Mouse (Mus musculus): Measurements from ENCODE around the gene Washc3. TPM values are rescaled to one million over a fixed set of nuclear protein-coding genes. Genes with fewer than 3 reads are reported as not detected.
A peak's percentile ranks its signal among the peaks of the same experiment; 100 is the strongest.

Gene Washc3
- polyA plus RNA-seq, 1 experiment, result 6.0 TPM

DNA sequence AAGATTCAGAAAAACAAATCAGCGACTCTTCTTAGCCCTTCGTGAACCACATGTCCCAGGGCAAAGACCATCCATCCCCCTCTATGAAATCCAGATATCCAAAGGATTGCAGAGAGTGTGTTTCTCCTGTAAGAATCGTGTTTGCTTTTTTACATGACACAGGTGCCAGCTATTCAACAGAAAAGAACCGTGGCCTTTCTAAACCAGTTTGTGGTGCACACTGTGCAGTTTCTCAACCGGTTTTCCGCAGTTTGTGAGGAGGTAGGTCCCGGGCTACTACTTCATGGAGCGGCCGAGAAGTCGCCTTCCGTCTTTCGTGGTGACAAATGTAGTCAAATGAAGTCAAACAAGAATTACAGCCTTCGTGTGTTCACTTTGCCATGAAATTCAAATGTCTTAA is 757 bp downstream of the Washc3 start:
- peaks cover 2% of the 10 kb centered on the region; the same call in 1 of the 2 replicates for H3K36me3 ChIP-seq (ENCODE audit: control insufficient read depth, insufficient read depth, low read length)
- TF ChIP-seq POLR2A (IDR thresholded peaks at IDR 0.05; ENCODE audit: low read depth, low read length), result no peak
- TF ChIP-seq CTCF (IDR thresholded peaks at IDR 0.05; ENCODE audit: extremely low read depth, insufficient read depth, insufficient read length, insufficient replicate concordance), result no peak
- H3K4me1 ChIP-seq (ENCODE audit: control insufficient read depth, insufficient read depth, insufficient read length), result no peaks in the 10 kb centered on the region; the same call in 1 of the 2 replicates
- H3K27ac ChIP-seq (ENCODE audit: insufficient read depth, low read length), result peak overlapping the region; percentile 82; the same call in 1 of the 2 replicates
- WGBS, result 69% methylated on average over 13 of the region's 13 CpGs
- no peak for DNase-seq (ENCODE audit: low read depth in 1 of 2, low spot score in 2 of 2)
- H3K27me3 ChIP-seq (ENCODE audit: control insufficient read depth, insufficient read depth, low read length), result no peaks in the 10 kb centered on the region
- H3K4me3 ChIP-seq (ENCODE audit: extremely low read depth, insufficient read depth, insufficient read length), result peak overlapping the region; percentile 98; the same call in 1 of the 2 replicates

- Histone ChIP-seq H3K4me1 (ENCODE audit: control insufficient read depth, insufficient read depth, insufficient read length) (no peaks in the 10 kb centered on the region; the same call in 1 of the 2 replicates), H3K27me3 (ENCODE audit: control insufficient read depth, insufficient read depth, low read length) (no peaks in the 10 kb centered on the region), H3K27ac (ENCODE audit: insufficient read depth, low read length) (peak overlapping the region; percentile 76), H3K36me3 (ENCODE audit: control insufficient read depth, insufficient read depth, low read length) (peaks cover 2% of the 10 kb centered on the region; the same call in 1 of the 2 replicates), H3K4me3 (ENCODE audit: extremely low read depth, insufficient read depth, insufficient read length) (no peak overlapping the region)
- DNase-seq (ENCODE audit: low read depth in 1 of 2, low spot score in 2 of 2), result no peak
- WGBS, result 43% methylated on average over 8 of the region's 8 CpGs
- TF ChIP-seq POLR2A (IDR thresholded peaks at IDR 0.05; ENCODE audit: low read depth, low read length), result no peak
- no peak for TF ChIP-seq CTCF (IDR thresholded peaks at IDR 0.05; ENCODE audit: extremely low read depth, insufficient read depth, insufficient read length, insufficient replicate concordance)
These were observed 1.7 kb downstream of the Washc3 start for GRCm38 (mm10) chr10:88202581-88202980.

GRCm38 (mm10) chr10:88203236-88203635 is 2.3 kb downstream of the Washc3 start:
- Histone ChIP-seq H3K4me3 (ENCODE audit: extremely low read depth, insufficient read depth, insufficient read length) (no peak overlapping the region), H3K27me3 (ENCODE audit: control insufficient read depth, insufficient read depth, low read length) (no peaks in the 10 kb centered on the region), H3K4me1 (ENCODE audit: control insufficient read depth, insufficient read depth, insufficient read length) (no peaks in the 10 kb centered on the region; the same call in 1 of the 2 replicates), H3K27ac (ENCODE audit: insufficient read depth, low read length) (peak overlapping the region; percentile 26; the same call in 1 of the 2 replicates), H3K36me3 (ENCODE audit: control insufficient read depth, insufficient read depth, low read length) (peaks cover 2% of the 10 kb centered on the region; the same call in 1 of the 2 replicates)
- DNase-seq (ENCODE audit: low read depth in 1 of 2, low spot score in 2 of 2), result no peak
- no peak for TF ChIP-seq POLR2A (IDR thresholded peaks at IDR 0.05; ENCODE audit: low read depth, low read length)
- TF ChIP-seq CTCF (IDR thresholded peaks at IDR 0.05; ENCODE audit: extremely low read depth, insufficient read depth, insufficient read length, insufficient replicate concordance), result no peak
- 84% methylated on average over 6 of the region's 6 CpGs for WGBS

DNA sequence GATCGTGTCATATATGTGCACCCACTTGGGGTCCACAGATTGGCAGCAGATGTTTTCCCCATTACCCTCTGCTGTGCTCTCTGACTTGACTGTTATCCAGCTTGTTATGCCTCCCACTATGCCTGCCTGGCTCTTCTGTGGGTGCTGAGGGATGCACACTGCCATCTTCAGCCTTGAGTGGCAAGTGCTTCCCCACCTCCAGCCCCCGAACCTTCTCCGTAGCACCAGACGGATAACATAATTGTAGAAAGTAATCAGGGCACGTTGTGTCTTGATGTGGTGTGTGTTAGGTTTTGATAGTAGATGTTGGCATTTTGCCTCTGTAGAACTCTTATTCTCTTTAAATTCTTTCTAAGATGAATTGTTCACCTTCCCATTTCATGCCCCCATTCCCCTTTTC is 11.8 kb downstream of the Washc3 start:
- H3K27ac ChIP-seq (ENCODE audit: insufficient read depth, low read length), result no peak overlapping the region
- peaks cover 7% of the 10 kb centered on the region for H3K36me3 ChIP-seq (ENCODE audit: control insufficient read depth, insufficient read depth, low read length)
- no peak overlapping the region for H3K4me3 ChIP-seq (ENCODE audit: extremely low read depth, insufficient read depth, insufficient read length)
- WGBS, result 85% methylated on average over 5 of the region's 5 CpGs
- no peak for TF ChIP-seq POLR2A (IDR thresholded peaks at IDR 0.05; ENCODE audit: low read depth, low read length)
- TF ChIP-seq CTCF (IDR thresholded peaks at IDR 0.05; ENCODE audit: extremely low read depth, insufficient read depth, insufficient read length, insufficient replicate concordance), result no peak
- no peaks in the 10 kb centered on the region for H3K27me3 ChIP-seq (ENCODE audit: control insufficient read depth, insufficient read depth, low read length)
- no peaks in the 10 kb centered on the region for H3K4me1 ChIP-seq (ENCODE audit: control insufficient read depth, insufficient read depth, insufficient read length)
- no peak for DNase-seq (ENCODE audit: low read depth in 1 of 2, low spot score in 2 of 2)

DNA sequence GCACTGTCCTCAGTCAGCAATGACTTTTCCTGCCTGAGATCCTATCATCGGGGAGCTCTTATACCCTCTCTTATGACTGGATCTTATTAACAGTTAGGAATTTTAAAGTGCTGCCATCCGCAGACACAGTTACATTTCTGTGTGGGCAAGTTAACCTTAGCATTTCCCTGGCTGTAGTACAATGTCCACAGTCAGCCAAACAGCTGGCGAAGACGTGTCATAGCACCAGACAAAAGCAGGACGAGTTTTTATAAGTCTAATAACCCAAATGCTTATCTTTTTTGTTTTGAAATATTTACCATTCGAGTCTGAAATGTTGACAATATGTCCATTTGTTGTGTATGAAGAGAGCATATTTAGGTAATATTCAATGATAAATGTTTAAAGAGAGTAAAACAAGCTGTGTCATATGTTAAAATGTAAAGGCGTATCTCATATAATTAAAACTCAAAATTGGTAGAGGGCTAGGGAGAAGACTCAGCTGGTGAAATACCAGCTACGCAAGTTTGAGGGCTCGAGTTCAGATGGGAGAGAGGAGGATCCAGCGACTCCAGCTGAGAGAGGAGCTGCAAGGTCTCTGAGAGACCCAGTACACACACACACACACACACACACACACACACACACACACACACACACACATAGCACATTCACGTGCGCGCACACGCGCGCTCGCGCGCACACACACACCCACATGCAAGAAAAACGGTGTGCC is 14.1 kb downstream of the Washc3 start:
- H3K27ac ChIP-seq (ENCODE audit: insufficient read depth, low read length), result no peak overlapping the region
- no peaks in the 10 kb centered on the region for H3K4me1 ChIP-seq (ENCODE audit: control insufficient read depth, insufficient read depth, insufficient read length)
- no peak for DNase-seq (ENCODE audit: low read depth in 1 of 2, low spot score in 2 of 2)
- no peaks in the 10 kb centered on the region for H3K27me3 ChIP-seq (ENCODE audit: control insufficient read depth, insufficient read depth, low read length)
- no peak overlapping the region for H3K4me3 ChIP-seq (ENCODE audit: extremely low read depth, insufficient read depth, insufficient read length)
- 94% methylated on average over 20 of the region's 20 CpGs for WGBS
- peaks cover 10% of the 10 kb centered on the region for H3K36me3 ChIP-seq (ENCODE audit: control insufficient read depth, insufficient read depth, low read length)
- TF ChIP-seq CTCF (IDR thresholded peaks at IDR 0.05; ENCODE audit: extremely low read depth, insufficient read depth, insufficient read length, insufficient replicate concordance) (no peak), POLR2A (IDR thresholded peaks at IDR 0.05; ENCODE audit: low read depth, low read length) (no peak)

DNA sequence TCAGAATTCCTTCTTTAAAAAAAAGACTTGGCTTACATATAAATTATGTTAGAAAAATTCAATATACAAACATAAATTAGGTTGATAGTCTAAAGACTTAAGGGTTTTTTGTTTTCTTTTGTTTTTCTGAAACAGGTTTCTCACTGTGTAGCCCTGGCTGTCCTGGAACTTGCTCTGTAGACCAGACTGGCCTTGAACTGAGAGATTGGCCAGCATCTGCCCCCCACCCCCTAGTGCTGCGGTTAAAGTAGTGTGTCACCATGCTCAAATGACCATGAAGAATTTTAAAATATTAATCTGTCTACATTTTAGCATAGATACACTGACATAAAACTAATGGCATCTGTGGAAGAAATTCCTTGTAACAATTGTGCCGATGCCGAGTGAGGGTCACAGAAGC is 17.3 kb downstream of the Washc3 start:
- Histone ChIP-seq H3K27me3 (ENCODE audit: control insufficient read depth, insufficient read depth, low read length) (no peaks in the 10 kb centered on the region), H3K4me3 (ENCODE audit: extremely low read depth, insufficient read depth, insufficient read length) (no peak overlapping the region), H3K27ac (ENCODE audit: insufficient read depth, low read length) (no peak overlapping the region), H3K4me1 (ENCODE audit: control insufficient read depth, insufficient read depth, insufficient read length) (no peaks in the 10 kb centered on the region), H3K36me3 (ENCODE audit: control insufficient read depth, insufficient read depth, low read length) (peaks cover 18% of the 10 kb centered on the region)
- TF ChIP-seq POLR2A (IDR thresholded peaks at IDR 0.05; ENCODE audit: low read depth, low read length) (no peak), CTCF (IDR thresholded peaks at IDR 0.05; ENCODE audit: extremely low read depth, insufficient read depth, insufficient read length, insufficient replicate concordance) (no peak)
- no peak for DNase-seq (ENCODE audit: low read depth in 1 of 2, low spot score in 2 of 2)
- 99% methylated on average over 3 of the region's 3 CpGs for WGBS

- WGBS, result 96% methylated on average over 5 of the region's 5 CpGs
- no peaks in the 10 kb centered on the region for H3K27me3 ChIP-seq (ENCODE audit: control insufficient read depth, insufficient read depth, low read length)
- TF ChIP-seq CTCF (IDR thresholded peaks at IDR 0.05; ENCODE audit: extremely low read depth, insufficient read depth, insufficient read length, insufficient replicate concordance), result no peak
- no peak for TF ChIP-seq POLR2A (IDR thresholded peaks at IDR 0.05; ENCODE audit: low read depth, low read length)
- H3K4me3 ChIP-seq (ENCODE audit: extremely low read depth, insufficient read depth, insufficient read length), result no peak overlapping the region
- H3K27ac ChIP-seq (ENCODE audit: insufficient read depth, low read length), result no peak overlapping the region
- no peaks in the 10 kb centered on the region for H3K4me1 ChIP-seq (ENCODE audit: control insufficient read depth, insufficient read depth, insufficient read length)
- DNase-seq (ENCODE audit: low read depth in 1 of 2, low spot score in 2 of 2), result no peak
- H3K36me3 ChIP-seq (ENCODE audit: control insufficient read depth, insufficient read depth, low read length), result peaks cover 18% of the 10 kb centered on the region
These were observed 20.8 kb downstream of the Washc3 start for GRCm38 (mm10) chr10:88221718-88222117.

Data from spleen, adult 2 months (tissue).